Mouse (Mus musculus) C2C12 (cell line): ENCODE results near the gene Pdk2.

Experiments
- CEBPB ChIP-seq: IDR thresholded peaks from one replicate; pipeline ENCODE4 v1.6.1; 2011; ENCODE audit warnings: low read depth, mild to moderate bottlenecking, control low read depth, moderate library complexity
- CTCF ChIP-seq: IDR thresholded peaks from one replicate; pipeline ENCODE4 v1.5.1; 2011; ENCODE audit not compliant: control insufficient read depth, insufficient read depth, insufficient read length
- MAX ChIP-seq: IDR thresholded peaks from one replicate; pipeline ENCODE4 v1.6.1; 2011; ENCODE audit warnings: mild to moderate bottlenecking, control low read depth
- MYOD1 ChIP-seq: IDR thresholded peaks from one replicate; pipeline ENCODE4 v1.6.1; 2011; ENCODE audit warnings: low read depth; ENCODE audit not compliant: control insufficient read depth, insufficient read length
- USF1 ChIP-seq: IDR thresholded peaks from one replicate; pipeline ENCODE4 v1.6.1; 2011; ENCODE audit warnings: low read depth, mild to moderate bottlenecking, control low read depth, moderate library complexity

- TF ChIP-seq CTCF (peak; percentile 56), USF1 (no peak), CEBPB (no peak), MAX (peak; percentile 60), MYOD1 (no peak)
Measured at GRCm38 (mm10) chr11:95042096-95042495, 942 bp upstream of the Pdk2 start.
